Mouse (Mus musculus) spleen, postnatal 4 days (tissue): Measurements from ENCODE around the gene Vmn1r36.
"Not testable (repeated sequence)": the region's sequence is repeated elsewhere in the genome, so short reads cannot be mapped to it uniquely, and the experiment has no call there.

Experiments used
- DNase-seq, 2 experiments: peaks; one replicate each; pipeline ENCODE4 v3.0.0; 2022; ENCODE audit warnings: low spot score in 2 of 2

Gene Vmn1r36

GRCm38 (mm10) chr6:66719068-66719467, at the start of gene Vmn1r36:
Vmn1r36 (minus strand) TSS chr6:66719168.
- DNase-seq = not testable (repeated sequence)

- DNase-seq = not testable (repeated sequence)
Measured at GRCm38 (mm10) chr6:66729082-66729481, 10.1 kb upstream of the Vmn1r36 start, which contains the start of gene Vmn1r37. Vmn1r37 (plus strand) TSS chr6:66729382.

DNA sequence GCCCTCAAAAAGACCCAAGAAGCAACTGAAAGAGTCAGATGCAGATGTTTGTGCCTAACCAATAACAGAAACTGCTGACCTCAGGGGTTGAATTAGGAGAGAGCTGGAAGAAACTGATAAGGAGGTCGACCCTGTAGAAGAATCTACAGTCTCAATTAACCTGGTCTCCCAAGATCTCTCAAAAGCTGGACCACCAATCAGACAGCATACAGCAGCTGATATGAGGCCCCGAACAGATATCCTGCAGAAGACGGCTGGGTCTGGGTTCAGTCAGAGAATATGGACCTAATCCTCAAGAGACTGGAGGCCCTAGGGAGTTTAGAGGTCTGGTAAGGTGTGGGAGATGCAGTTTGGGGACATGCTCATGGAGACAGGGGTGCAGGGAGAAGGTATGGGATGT, 5.1 kb downstream of the Vmn1r36 start:
- DNase-seq = no peak

GRCm38 (mm10) chr6:66708901-66709300, 10.1 kb downstream of the Vmn1r36 start:
- DNase-seq = no peak

GRCm38 (mm10) chr6:66685806-66686205, 33.2 kb downstream of the Vmn1r36 start, which contains the start of gene Vmn1r35:
Vmn1r35 (minus strand) TSS chr6:66685906.
- no peak for DNase-seq
